Mouse (Mus musculus) heart, embryonic 13.5 days (tissue): ENCODE measurements at regions not wholly inside any gene's neighbourhood (a gene's known extent, or its start where the extent isn't known, plus 50 kb on each side); places are given as distances from the start of the nearest gene placed in this dataset.

Source experiments
- ATAC-seq: fragments of 200-750 bp; cut with Nextera tagmentation; 2 replicates; pipeline ENCODE4 v1.8.0; 2017; ENCODE audit warnings: moderate TSS enrichment; ENCODE audit not compliant: insufficient number of reproducible peaks, low FRiP score, low TSS enrichment; ENCODE audit errors: extremely low read depth
- H3K27ac ChIP-seq: fragments of 300-500 bp; sonication (generic); replicated peaks from 2 replicates; pipeline ENCODE4 v1.5.1; 2015; ENCODE audit warnings: moderate library complexity, mild to moderate bottlenecking, inconsistent platforms
- H3K27me3 ChIP-seq: fragments of 300-500 bp; sonication (generic); replicated peaks from 2 replicates; pipeline ENCODE4 v1.6.1; 2015; ENCODE audit warnings: mild to moderate bottlenecking, inconsistent platforms
- H3K36me3 ChIP-seq: fragments of 300-500 bp; sonication (generic); 2 replicates; pipeline ENCODE4 v1.6.1; 2015; ENCODE audit warnings: mild to moderate bottlenecking, inconsistent platforms
- H3K4me1 ChIP-seq: fragments of 300-500 bp; sonication (generic); 2 replicates; pipeline ENCODE4 v1.6.1; 2015; ENCODE audit warnings: inconsistent platforms
- H3K4me2 ChIP-seq: fragments of 300-500 bp; sonication (generic); 2 replicates; pipeline ENCODE4 v1.6.1; 2015; ENCODE audit warnings: inconsistent platforms, mild to moderate bottlenecking, moderate library complexity
- H3K4me3 ChIP-seq: fragments of 300-500 bp; sonication (generic); 2 replicates; pipeline ENCODE4 v1.5.1; 2015; ENCODE audit warnings: moderate library complexity, mild to moderate bottlenecking, inconsistent platforms
- H3K9ac ChIP-seq: fragments of 300-500 bp; sonication (generic); 2 replicates; pipeline ENCODE4 v1.6.1; 2015; ENCODE audit warnings: inconsistent platforms, mild to moderate bottlenecking, moderate library complexity
- H3K9me3 ChIP-seq: fragments of 300-500 bp; sonication (generic); 2 replicates; pipeline ENCODE4 v1.6.1; 2016; ENCODE audit warnings: inconsistent platforms
- WGBS: fragments of 180-500 bp; shearing (Covaris S2); methylation state at CpG from one replicate; pipeline ENCODE4 v1.1.7; 2015; ENCODE audit warnings: mixed read lengths; 5-methylcytosine and 5-hydroxymethylcytosine counted together

GRCm38 (mm10) chr15:37072202-37072862, 64.8 kb upstream of the Zfp706 start:
- ATAC-seq: no peak
- no peak overlapping the region for H3K4me3 ChIP-seq
- 75% methylated on average over 5 of the region's 5 CpGs for WGBS
- no peaks in the 10 kb centered on the region for H3K4me1 ChIP-seq
- H3K9me3 ChIP-seq: no peaks in the 10 kb centered on the region
- no peaks in the 10 kb centered on the region for H3K27me3 ChIP-seq
- H3K4me2 ChIP-seq: no peak overlapping the region
- no peaks in the 10 kb centered on the region for H3K36me3 ChIP-seq
- no peak overlapping the region for H3K27ac ChIP-seq
- no peak overlapping the region for H3K9ac ChIP-seq

GRCm38 (mm10) chr15:37070188-37070587, 62.6 kb upstream of the Zfp706 start:
- no peak overlapping the region for H3K4me3 ChIP-seq
- no peak for ATAC-seq
- H3K9ac ChIP-seq: no peak overlapping the region
- H3K27ac ChIP-seq: no peak overlapping the region
- no peaks in the 10 kb centered on the region for H3K4me1 ChIP-seq
- no peaks in the 10 kb centered on the region for H3K27me3 ChIP-seq
- H3K4me2 ChIP-seq: no peak overlapping the region
- H3K9me3 ChIP-seq: no peaks in the 10 kb centered on the region
- H3K36me3 ChIP-seq: no peaks in the 10 kb centered on the region
- 69% methylated on average over 3 of the region's 3 CpGs for WGBS

- Histone ChIP-seq H3K27ac (no peak overlapping the region), H3K4me3 (no peak overlapping the region), H3K4me1 (no peaks in the 10 kb centered on the region), H3K9ac (no peak overlapping the region), H3K36me3 (no peaks in the 10 kb centered on the region), H3K4me2 (no peak overlapping the region), H3K9me3 (no peaks in the 10 kb centered on the region), H3K27me3 (no peaks in the 10 kb centered on the region)
- ATAC-seq: no peak
- WGBS: 69% methylated on average over 4 of the region's 4 CpGs
Measured at GRCm38 (mm10) chr15:37067326-37067725, 59.8 kb upstream of the Zfp706 start.

GRCm38 (mm10) chr15:37065926-37066550, 58.5 kb upstream of the Zfp706 start:
- H3K9me3 ChIP-seq: no peaks in the 10 kb centered on the region
- H3K27ac ChIP-seq: no peak overlapping the region
- H3K27me3 ChIP-seq: no peaks in the 10 kb centered on the region
- H3K36me3 ChIP-seq: no peaks in the 10 kb centered on the region
- WGBS: 69% methylated on average over 9 of the region's 9 CpGs
- no peak overlapping the region for H3K4me3 ChIP-seq
- H3K4me2 ChIP-seq: no peak overlapping the region
- no peaks in the 10 kb centered on the region for H3K4me1 ChIP-seq
- no peak for ATAC-seq
- no peak overlapping the region for H3K9ac ChIP-seq

GRCm38 (mm10) chr15:37065408-37065807, 57.8 kb upstream of the Zfp706 start:
- no peaks in the 10 kb centered on the region; the same call in 1 of the 2 replicates for H3K4me1 ChIP-seq
- no peaks in the 10 kb centered on the region for H3K9me3 ChIP-seq
- WGBS: 79% methylated on average over 6 of the region's 6 CpGs
- ATAC-seq: no peak
- no peaks in the 10 kb centered on the region for H3K27me3 ChIP-seq
- no peak overlapping the region for H3K4me3 ChIP-seq
- H3K9ac ChIP-seq: no peak overlapping the region
- H3K4me2 ChIP-seq: no peak overlapping the region
- no peaks in the 10 kb centered on the region for H3K36me3 ChIP-seq
- no peak overlapping the region for H3K27ac ChIP-seq

- Histone ChIP-seq H3K9ac (no peak overlapping the region), H3K36me3 (no peaks in the 10 kb centered on the region), H3K9me3 (no peaks in the 10 kb centered on the region), H3K27me3 (no peaks in the 10 kb centered on the region), H3K4me1 (no peaks in the 10 kb centered on the region; the same call in 1 of the 2 replicates), H3K4me2 (no peak overlapping the region), H3K27ac (no peak overlapping the region), H3K4me3 (no peak overlapping the region)
- ATAC-seq: no peak
- 74% methylated on average over 6 of the region's 6 CpGs for whole genome bisulfite sequencing
Measured at GRCm38 (mm10) chr15:37063781-37064383, 56.3 kb upstream of the Zfp706 start.

GRCm38 (mm10) chr15:37062585-37062984, 55.0 kb upstream of the Zfp706 start:
- ATAC-seq: no peak

GRCm38 (mm10) chr15:37061501-37061900, 53.9 kb upstream of the Zfp706 start:
- no peak overlapping the region for H3K4me2 ChIP-seq
- H3K4me1 ChIP-seq: no peaks in the 10 kb centered on the region; the same call in 1 of the 2 replicates
- H3K4me3 ChIP-seq: no peak overlapping the region
- ATAC-seq: no peak
- WGBS: 87% methylated on average over 6 of the region's 6 CpGs
- H3K9me3 ChIP-seq: 0 out of 2 replicates have a peak, but pooled peaks cover 2% of the 10 kb centered on the region
- no peaks in the 10 kb centered on the region for H3K36me3 ChIP-seq
- H3K9ac ChIP-seq: no peak overlapping the region
- H3K27me3 ChIP-seq: no peaks in the 10 kb centered on the region
- H3K27ac ChIP-seq: no peak overlapping the region

More at GRCm38 (mm10) chr15:37062585-37062984, 55.0 kb upstream of the Zfp706 start:
- H3K4me2 ChIP-seq: no peak overlapping the region
- no peaks in the 10 kb centered on the region for H3K9me3 ChIP-seq
- no peaks in the 10 kb centered on the region for H3K27me3 ChIP-seq
- 79% methylated on average over 7 of the region's 7 CpGs for whole genome bisulfite sequencing
- no peak overlapping the region for H3K4me3 ChIP-seq
- no peak overlapping the region for H3K9ac ChIP-seq
- no peaks in the 10 kb centered on the region for H3K36me3 ChIP-seq
- no peaks in the 10 kb centered on the region; the same call in 1 of the 2 replicates for H3K4me1 ChIP-seq
- no peak overlapping the region for H3K27ac ChIP-seq

GRCm38 (mm10) chr15:37060831-37061230, 53.3 kb upstream of the Zfp706 start:
- H3K9ac ChIP-seq: no peak overlapping the region
- no peak overlapping the region for H3K4me3 ChIP-seq
- no peaks in the 10 kb centered on the region for H3K27me3 ChIP-seq
- H3K27ac ChIP-seq: no peak overlapping the region
- no peak for ATAC-seq
- H3K36me3 ChIP-seq: no peaks in the 10 kb centered on the region
- H3K4me1 ChIP-seq: no peaks in the 10 kb centered on the region; the same call in 1 of the 2 replicates
- 75% methylated on average over 6 of the region's 6 CpGs for WGBS
- H3K9me3 ChIP-seq: peaks cover 3% of the 10 kb centered on the region; the same call in 1 of the 2 replicates
- no peak overlapping the region for H3K4me2 ChIP-seq
